19 mouse cellular contexts compared by ENCODE assay signal in genomic region chr6:129214263-129214662, GRCm38 (mm10). TPM values are rescaled to one million over a fixed set of nuclear protein-coding genes. Genes with fewer than 3 reads are reported as not detected.
DNase-seq lines count a peak whose midpoint lies in the region; ATAC-seq and TF ChIP-seq lines count a peak whose summit lies in the region.
"Had no signal": no experiment of that assay in that cellular context is flagged by ENCODE, and none has a peak within 500 bp of the region (broad histone marks: within the 10 kb centered on the region; RNA-seq: fewer than 3 reads in every experiment).

No protein-coding gene starts in this region.

- no peaks in the 10 kb centered on the region for H3K36me3 ChIP-seq in lung, embryonic 15.5 days
- no peaks in the 10 kb centered on the region for H3K36me3 ChIP-seq in stomach, embryonic 16.5 days (ENCODE audit: control insufficient read depth, insufficient read depth, low read length)
- H3K36me3 ChIP-seq: embryonic facial prominence, embryonic 10.5 days; midbrain, embryonic 15.5 days had no signal

- H3K4me2 ChIP-seq in lung, embryonic 15.5 days: no peak overlapping the region
- H3K4me2 ChIP-seq in stomach, embryonic 16.5 days (ENCODE audit: low read depth, low read length): no peak overlapping the region
- H3K4me2 ChIP-seq: hindbrain, embryonic 14.5 days; midbrain, embryonic 15.5 days had no signal

- H3K27ac ChIP-seq in gastrocnemius, adult 2 months: peak overlapping the region; percentile 90
- H3K27ac ChIP-seq in lung, embryonic 15.5 days: peak overlapping the region; percentile 22; the same call in 1 of the 2 replicates
- peak overlapping the region; percentile 60; the same call in 1 of the 2 replicates for H3K27ac ChIP-seq in stomach, embryonic 16.5 days (ENCODE audit: low read length)
- H3K27ac ChIP-seq: embryonic facial prominence, embryonic 10.5 days; hindbrain, embryonic 14.5 days; midbrain, embryonic 15.5 days had no signal

- no peak overlapping the region for H3K9ac ChIP-seq in lung, embryonic 15.5 days
- H3K9ac ChIP-seq in stomach, embryonic 16.5 days (ENCODE audit: low read length): no peak overlapping the region
- H3K9ac ChIP-seq: forebrain, postnatal 0 days; hindbrain, embryonic 14.5 days; liver, postnatal 0 days; midbrain, embryonic 15.5 days had no signal

- no peak for TF ChIP-seq CTCF in gastrocnemius, adult 2 months (IDR thresholded peaks at IDR 0.05)

- H3K4me3 ChIP-seq in gastrocnemius, adult 2 months: no peak overlapping the region
- no peak overlapping the region for H3K4me3 ChIP-seq in lung, embryonic 15.5 days
- no peak overlapping the region for H3K4me3 ChIP-seq in stomach, embryonic 16.5 days (replicated peaks; ENCODE audit: low read length)
- H3K4me3 ChIP-seq: embryonic facial prominence, embryonic 10.5 days; megakaryocyte, embryonic 14.5 days; midbrain, embryonic 15.5 days had no signal

- peaks cover 17% of the 10 kb centered on the region; the same call in 1 of the 2 replicates for H3K4me1 ChIP-seq in lung, embryonic 15.5 days
- peaks cover 8% of the 10 kb centered on the region; the same call in 1 of the 2 replicates for H3K4me1 ChIP-seq in stomach, embryonic 16.5 days (ENCODE audit: control insufficient read depth, insufficient read depth, low read length)
- H3K4me1 ChIP-seq: embryonic facial prominence, embryonic 10.5 days; midbrain, embryonic 15.5 days had no signal

- DNase-seq in gastrocnemius, adult 2 months: no peak
- no peak for DNase-seq in gastrocnemius, postnatal 14 days
- DNase-seq in lung, adult 18-20 months: no peak
- DNase-seq in induced T-regulatory cell, adult 2 months (ENCODE audit: low read depth): peak; percentile 43
- DNase-seq in cerebellum, postnatal 25 days: no peak
- DNase-seq in adrenal gland, postnatal 25 days: no peak
- DNase-seq: cerebellum, adult 18-20 months; forebrain, postnatal 0 days; gastrocnemius, postnatal 10 days; kidney, postnatal 4 days; liver, postnatal 0 days; right cerebral cortex, postnatal 4 days had no signal

- no peaks in the 10 kb centered on the region for H3K9me3 ChIP-seq in lung, embryonic 15.5 days
- no peaks in the 10 kb centered on the region for H3K9me3 ChIP-seq in stomach, embryonic 16.5 days (replicated peaks; ENCODE audit: control insufficient read depth, low read length)
- H3K9me3 ChIP-seq: embryonic facial prominence, embryonic 10.5 days; megakaryocyte, embryonic 14.5 days; midbrain, embryonic 15.5 days had no signal

- intact Hi-C loops in gastrocnemius, adult 2 months (cut with DNase I): no loop called here
- intact Hi-C loops in gastrocnemius, postnatal 14 days (cut with DNase I; ENCODE audit: low total_unique reads): no loop called here

- ATAC-seq in lung, embryonic 15.5 days (ENCODE audit: borderline replicate concordance, extremely low read depth, low FRiP score, low TSS enrichment): no peak
- ATAC-seq in stomach, embryonic 16.5 days (ENCODE audit: insufficient read depth, low FRiP score): no peak
- ATAC-seq: CD4-positive, CD25-positive, alpha-beta regulatory T cell, adult 4 months; forebrain, postnatal 0 days; liver, postnatal 0 days; midbrain, embryonic 15.5 days had no signal

- 83% methylated on average over 2 of the region's 2 CpGs for WGBS in lung, embryonic 15.5 days
- WGBS in stomach, embryonic 16.5 days: 78% methylated on average over 2 of the region's 2 CpGs

- H3K27me3 ChIP-seq in lung, embryonic 15.5 days: no peaks in the 10 kb centered on the region
- no peaks in the 10 kb centered on the region for H3K27me3 ChIP-seq in stomach, embryonic 16.5 days (ENCODE audit: control insufficient read depth, insufficient read depth, low read length)
- H3K27me3 ChIP-seq: megakaryocyte, embryonic 14.5 days; midbrain, embryonic 15.5 days had no signal

RNA-seq across cellular contexts. Expression of gene Clec2d, which starts 33.8 kb away (rescaled TPM):
- total RNA-seq in gastrocnemius, adult 2 months (2021): 100 to 1,000 TPM in 1 of 2 experiments, 10 to 100 TPM in 1; 73.7 to 109 TPM
- total RNA-seq in gastrocnemius, postnatal 14 days (2021): 10 to 100 TPM; 42.2 to 57.2 TPM
- polyA plus RNA-seq in lung, embryonic 15.5 days (2015; fragmentation: Nextera tagmentation; extraction: Ambion mirVana): 1.2 and 1.5 TPM in 2 replicates
- polyA plus RNA-seq in stomach, embryonic 16.5 days (2015; fragmentation: Nextera tagmentation; extraction: Ambion mirVana): 0.72 and 0.81 TPM in 2 replicates
- 42.2 and 43.0 TPM in 2 replicates for total RNA-seq in adrenal gland, postnatal 25 days (2021)
- polyA plus RNA-seq: embryonic facial prominence, embryonic 10.5 days; forebrain, postnatal 0 days; midbrain, embryonic 15.5 days had no signal

Comparison
In these comparisons a context has a peak if more than half of its experiments do, and no peak if none do; other contexts are left out.
1. H3K27ac ChIP-seq: peak in every context shown above with its lines; median percentile 90 in gastrocnemius, adult 2 months; 60 in stomach, embryonic 16.5 days; 22 in lung, embryonic 15.5 days.